Mouse (Mus musculus) ovary, adult 10 weeks (tissue): ENCODE results near the gene Ccl19. TPM values are rescaled to one million over a fixed set of nuclear protein-coding genes. Genes with fewer than 3 reads are reported as not detected.

ENCODE experiments used
- polyA plus RNA-seq: library from polyadenylated mRNA; stranded (reverse); fragments of 350-450 nt; fragmentation: Illumina TruSeq; extraction: RNeasy Lipid Tissue Mini Kit (QIAGEN cat#74804); gene quantifications from one replicate; pipeline ENCODE4 v1.2.3, GENCODE M21; 2014

Ccl19 gene
- polyA plus RNA-seq, result not detected

GRCm38 (mm10) chr4:42756477-42756876 is at the start of gene Ccl19:
TSS of gene Ccl19 (minus strand) at chr4:42756577.

GRCm38 (mm10) chr4:42773893-42774292 is 17.5 kb upstream of the Ccl19 start, which contains the start of gene Ccl21a:
TSS of gene Ccl21a (minus strand) at chr4:42773993.

GRCm38 (mm10) chr4:42735245-42735644 is 21.1 kb downstream of the Ccl19 start, which contains the start of gene 4930578G10Rik:
TSS of gene 4930578G10Rik (plus strand) at chr4:42735545.

Other genes with a start within 250 kb of the Ccl19 start
- not detected for gene Fam205a2, start 228.4 kb downstream of the Ccl19 start, polyA plus RNA-seq
- 6.1 TPM for gene Gm10591, start 144.4 kb downstream of the Ccl19 start, polyA plus RNA-seq
- gene Gm2564, start 126.9 kb downstream of the Ccl19 start, polyA plus RNA-seq, result not detected
- gene Ccl27b, start 101.3 kb downstream of the Ccl19 start, polyA plus RNA-seq, result not detected
- gene Il11ra2, start 94.7 kb downstream of the Ccl19 start, polyA plus RNA-seq, result not detected
- gene 4930578G10Rik, start 21.0 kb downstream of the Ccl19 start, polyA plus RNA-seq, result not detected
- gene Ccl21a, start 17.4 kb upstream of the Ccl19 start, polyA plus RNA-seq, result not detected
- gene Fam205a1, start 97.3 kb upstream of the Ccl19 start, polyA plus RNA-seq, result not detected
- not detected for gene Gm12394, start 100.2 kb upstream of the Ccl19 start, polyA plus RNA-seq
- not detected for gene Fam205c, start 117.7 kb upstream of the Ccl19 start, polyA plus RNA-seq
- 1.1 TPM for gene Phf24, start 160.1 kb upstream of the Ccl19 start, polyA plus RNA-seq
- gene Dnajb5, start 193.2 kb upstream of the Ccl19 start, polyA plus RNA-seq, result 0.83 TPM
- not detected for gene 1700022I11Rik, start 213.0 kb upstream of the Ccl19 start, polyA plus RNA-seq
- gene Vcp, start 243.9 kb upstream of the Ccl19 start, polyA plus RNA-seq, result 261 TPM